32 mouse cellular contexts compared by ENCODE assay signal in the genomic region with DNA sequence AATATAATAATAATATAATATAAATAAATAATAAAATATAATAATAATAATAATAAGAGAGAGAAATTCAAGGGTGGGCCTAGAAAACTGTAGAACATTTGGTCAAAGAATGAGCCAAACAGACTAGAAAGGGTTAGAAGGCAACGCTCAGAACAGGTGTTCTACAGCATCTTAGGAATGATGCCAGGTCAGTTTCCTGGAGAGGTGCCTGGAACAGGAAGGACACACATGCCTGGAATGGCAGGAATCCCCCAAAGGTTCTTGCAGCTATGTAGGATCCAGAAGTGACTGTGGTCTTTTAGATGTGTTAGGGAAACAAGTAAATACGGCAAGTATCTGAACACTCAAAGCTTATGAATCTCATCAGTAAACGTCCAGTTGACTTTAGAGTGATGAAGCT. TPM values are rescaled to one million over a fixed set of nuclear protein-coding genes. Genes with fewer than 3 reads are reported as not detected.
DNase-seq lines count a peak whose midpoint lies in the region; ATAC-seq lines count a peak whose summit lies in the region.
"Had no signal": no experiment of that assay in that cellular context is flagged by ENCODE, and none has a peak within 500 bp of the region (broad histone marks: within the 10 kb centered on the region; RNA-seq: fewer than 3 reads in every experiment).

No protein-coding gene starts in this region.

- H3K4me2 ChIP-seq in forebrain, embryonic 15.5 days (replicated peaks), result no peak overlapping the region
- H3K4me2 ChIP-seq: embryonic facial prominence, embryonic 12.5 days; heart, embryonic 12.5 days; hindbrain, embryonic 15.5 days; limb, embryonic 15.5 days; liver, embryonic 15.5 days; lung, embryonic 14.5 days; neural tube, embryonic 15.5 days had no signal

- WGBS in heart, embryonic 10.5 days, result 93% methylated on average over 3 of the region's 3 CpGs
- WGBS in hindbrain, embryonic 10.5 days, result 95% methylated on average over 3 of the region's 3 CpGs
- 94% methylated on average over 3 of the region's 3 CpGs for WGBS in forebrain, embryonic 15.5 days

- H3K27ac ChIP-seq in heart, embryonic 10.5 days, result no peak overlapping the region
- no peak overlapping the region for H3K27ac ChIP-seq in hindbrain, embryonic 10.5 days
- H3K27ac ChIP-seq in forebrain, embryonic 15.5 days (replicated peaks), result no peak overlapping the region
- H3K27ac ChIP-seq: embryonic facial prominence, embryonic 12.5 days; hindbrain, embryonic 15.5 days; limb, embryonic 10.5 days; limb, embryonic 15.5 days; liver, embryonic 15.5 days; neural tube, embryonic 15.5 days had no signal

- no peak for ATAC-seq in forebrain, embryonic 15.5 days (replicated peaks)
- ATAC-seq: forebrain, embryonic 14.5 days; inflammation-experienced regulatory T-cells, adult 6 months; Patski had no signal

- peaks cover 4% of the 10 kb centered on the region; the same call in 1 of the 2 replicates for H3K4me1 ChIP-seq in heart, embryonic 10.5 days
- no peaks in the 10 kb centered on the region for H3K4me1 ChIP-seq in hindbrain, embryonic 10.5 days (replicated peaks)
- H3K4me1 ChIP-seq in forebrain, embryonic 15.5 days, result no peaks in the 10 kb centered on the region
- H3K4me1 ChIP-seq: embryonic facial prominence, embryonic 12.5 days; limb, embryonic 15.5 days; neural tube, embryonic 15.5 days had no signal

- H3K9ac ChIP-seq in forebrain, embryonic 15.5 days (replicated peaks), result no peak overlapping the region
- H3K9ac ChIP-seq: embryonic facial prominence, embryonic 12.5 days; heart, embryonic 12.5 days; hindbrain, embryonic 15.5 days; limb, embryonic 15.5 days; liver, embryonic 15.5 days; lung, embryonic 14.5 days; neural tube, embryonic 15.5 days had no signal

- no peak overlapping the region for H3K4me3 ChIP-seq in heart, embryonic 10.5 days
- H3K4me3 ChIP-seq in hindbrain, embryonic 10.5 days, result no peak overlapping the region
- H3K4me3 ChIP-seq in forebrain, embryonic 15.5 days, result no peak overlapping the region
- H3K4me3 ChIP-seq: embryonic facial prominence, embryonic 12.5 days; heart, embryonic 12.5 days; hindbrain, embryonic 15.5 days; limb, embryonic 10.5 days; limb, embryonic 15.5 days; liver, embryonic 15.5 days; neural tube, embryonic 15.5 days had no signal

- no peaks in the 10 kb centered on the region for H3K9me3 ChIP-seq in heart, embryonic 10.5 days
- no peaks in the 10 kb centered on the region for H3K9me3 ChIP-seq in hindbrain, embryonic 10.5 days
- H3K9me3 ChIP-seq in forebrain, embryonic 15.5 days, result no peaks in the 10 kb centered on the region
- H3K9me3 ChIP-seq: embryonic facial prominence, embryonic 12.5 days; heart, embryonic 12.5 days; hindbrain, embryonic 15.5 days; limb, embryonic 10.5 days; limb, embryonic 15.5 days; liver, embryonic 15.5 days; neural tube, embryonic 15.5 days had no signal

- peaks cover 5% of the 10 kb centered on the region for H3K36me3 ChIP-seq in heart, embryonic 10.5 days
- H3K36me3 ChIP-seq in hindbrain, embryonic 10.5 days, result peaks cover 11% of the 10 kb centered on the region
- no peaks in the 10 kb centered on the region; the same call in 1 of the 2 replicates for H3K36me3 ChIP-seq in forebrain, embryonic 15.5 days
- H3K36me3 ChIP-seq: embryonic facial prominence, embryonic 12.5 days; hindbrain, embryonic 15.5 days; neural tube, embryonic 15.5 days had no signal

- DNase-seq in heart, embryonic 10.5 days (ENCODE audit: low spot score), result peak; percentile 48
- no peak for DNase-seq in heart, postnatal 36 days
- peak; percentile 11 for DNase-seq in 3T3-L1 (ENCODE audit: low read depth, low spot score)
- DNase-seq in cerebellum, adult 18-20 months, result peak; percentile 58 to 66
- peak; percentile 77 for DNase-seq in cerebellum, postnatal 10 days
- no peak for DNase-seq in hindbrain, embryonic 10.5 days (ENCODE audit: low spot score)
- no peak for DNase-seq in testis, postnatal 10 days (ENCODE audit: low spot score)
- DNase-seq: adrenal gland, postnatal 14 days; embryo, embryonic 11 days; gastrocnemius, postnatal 36 days; heart, adult 18-20 months; kidney, adult 18-20 months; lung, embryonic 14.5 days; lung, postnatal 14 days; midbrain, embryonic 14.5 days; retina, postnatal 1 day; right cerebral cortex, postnatal 25 days had no signal

- intact Hi-C loops in heart, postnatal 36 days (cut with DNase I), result no loop called here

- no peaks in the 10 kb centered on the region for H3K27me3 ChIP-seq in heart, embryonic 10.5 days (ENCODE audit: insufficient read depth, poor library complexity, severe bottlenecking)
- H3K27me3 ChIP-seq in hindbrain, embryonic 10.5 days (ENCODE audit: insufficient read depth, poor library complexity, severe bottlenecking), result no peaks in the 10 kb centered on the region
- no peaks in the 10 kb centered on the region for H3K27me3 ChIP-seq in forebrain, embryonic 15.5 days
- H3K27me3 ChIP-seq: embryonic facial prominence, embryonic 12.5 days; heart, embryonic 12.5 days; hindbrain, embryonic 15.5 days; limb, embryonic 15.5 days; liver, embryonic 15.5 days; neural tube, embryonic 15.5 days; Patski had no signal

RNA-seq across cellular contexts. Expression of a gene that starts 11.2 kb away (rescaled TPM):
- polyA plus RNA-seq in heart, embryonic 10.5 days (2016; fragmentation: Nextera tagmentation; extraction: Ambion mirVana), result 62.2 and 68.1 TPM in 2 replicates
- total RNA-seq in heart, postnatal 36 days (2021), result 10 to 100 TPM; 31.1 to 42.5 TPM
- polyA plus RNA-seq in hindbrain, embryonic 10.5 days (2016; fragmentation: Nextera tagmentation; extraction: Ambion mirVana), result 54.3 and 85.4 TPM in 2 replicates
- polyA plus RNA-seq in forebrain, embryonic 15.5 days (2015; fragmentation: Nextera tagmentation; extraction: Ambion mirVana), result 44.2 and 46.5 TPM in 2 replicates

RNA-seq across cellular contexts. Expression of a gene that starts 23.8 kb away (rescaled TPM):
- polyA plus RNA-seq in heart, embryonic 10.5 days (2016; fragmentation: Nextera tagmentation; extraction: Ambion mirVana), result 0.18 and 2.8 TPM in 2 replicates
- under 1 TPM; 0.14 to 0.36 TPM for total RNA-seq in heart, postnatal 36 days (2021)
- polyA plus RNA-seq in hindbrain, embryonic 10.5 days (2016; fragmentation: Nextera tagmentation; extraction: Ambion mirVana), result not detected in 2 replicates
- 0.08 TPM in 1 of 2 replicates, not detected in the other for polyA plus RNA-seq in forebrain, embryonic 15.5 days (2015; fragmentation: Nextera tagmentation; extraction: Ambion mirVana)
- total RNA-seq: hematopoietic stem cell, adult 5-6 weeks; MEL; monocyte, adult 5-6 weeks had no signal
- polyA plus RNA-seq: forebrain, embryonic 14.5 days; heart, postnatal 0 days; inflammation-experienced regulatory T-cells, adult 6 months; limb, embryonic 15.5 days; lung, embryonic 14.5 days had no signal

Comparison
In these comparisons a context has a peak if more than half of its experiments do, and no peak if none do; other contexts are left out.
1. DNase-seq: peak in heart, embryonic 10.5 days (single experiment), 3T3-L1 (single experiment), cerebellum, adult 18-20 months (2 of 2) and cerebellum, postnatal 10 days (2 of 2); none in heart, postnatal 36 days (0 of 2), hindbrain, embryonic 10.5 days (single experiment) and testis, postnatal 10 days (single experiment).